Mouse (Mus musculus): ENCODE results near the gene Pfkfb3. TPM values are rescaled to one million over a fixed set of nuclear protein-coding genes. Genes with fewer than 3 reads are reported as not detected.

The Pfkfb3 gene
- 10 to 100 TPM; 27.5 to 30.0 TPM for total RNA-seq (2021)

DNA sequence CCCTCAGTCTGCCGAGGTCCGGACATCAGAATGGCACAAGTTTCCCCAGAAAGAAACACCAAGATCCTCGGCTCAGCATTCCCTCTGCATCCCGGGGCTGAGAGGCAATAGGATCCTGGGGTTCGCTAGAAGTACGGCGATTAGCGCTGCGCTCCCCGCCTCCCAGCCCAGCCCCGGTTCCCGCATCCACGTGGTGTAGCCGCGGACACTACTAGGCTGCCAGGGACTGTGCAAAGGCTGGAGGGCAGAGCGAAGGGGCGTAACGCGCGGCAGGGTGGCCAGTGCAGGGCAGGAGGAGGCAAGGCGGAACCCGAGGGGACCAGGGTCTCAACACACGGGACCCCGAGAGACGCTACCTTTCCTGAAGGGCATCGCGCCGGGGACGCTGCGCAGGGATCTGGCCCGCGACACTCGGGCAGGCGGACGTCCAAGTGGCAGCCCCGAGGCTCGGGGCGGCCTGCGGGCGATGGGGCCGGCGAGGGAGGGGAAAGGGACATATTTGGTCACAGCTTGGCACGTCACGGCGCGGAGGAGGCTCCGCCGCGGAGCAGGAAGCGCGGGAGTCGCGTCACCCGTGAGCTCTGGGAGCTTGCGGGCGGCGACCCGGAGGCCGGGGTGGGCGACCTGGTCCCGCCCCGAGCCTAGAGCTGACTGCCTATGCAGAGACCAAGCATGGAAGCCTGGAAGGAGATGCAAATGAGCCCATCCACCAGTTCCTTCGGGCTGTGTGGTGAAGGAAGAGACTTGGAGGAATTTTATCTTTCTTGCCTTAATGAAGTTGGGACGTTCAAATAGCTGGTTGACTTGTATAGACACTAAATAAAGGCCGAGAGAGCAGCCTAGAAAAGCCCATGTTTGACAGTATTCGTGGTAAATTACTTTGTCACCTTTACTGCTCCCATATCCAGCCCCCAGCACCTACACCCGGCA, at the start of gene Pfkfb3:
TSS of gene Pfkfb3 (minus strand) at position 607 of the 930 bp plus-strand sequence.
- peak; percentile 65 to 69 for DNase-seq (ENCODE audit: low spot score in 2 of 2)
- intact Hi-C loops (cut with DNase I), result no loop called here

DNA sequence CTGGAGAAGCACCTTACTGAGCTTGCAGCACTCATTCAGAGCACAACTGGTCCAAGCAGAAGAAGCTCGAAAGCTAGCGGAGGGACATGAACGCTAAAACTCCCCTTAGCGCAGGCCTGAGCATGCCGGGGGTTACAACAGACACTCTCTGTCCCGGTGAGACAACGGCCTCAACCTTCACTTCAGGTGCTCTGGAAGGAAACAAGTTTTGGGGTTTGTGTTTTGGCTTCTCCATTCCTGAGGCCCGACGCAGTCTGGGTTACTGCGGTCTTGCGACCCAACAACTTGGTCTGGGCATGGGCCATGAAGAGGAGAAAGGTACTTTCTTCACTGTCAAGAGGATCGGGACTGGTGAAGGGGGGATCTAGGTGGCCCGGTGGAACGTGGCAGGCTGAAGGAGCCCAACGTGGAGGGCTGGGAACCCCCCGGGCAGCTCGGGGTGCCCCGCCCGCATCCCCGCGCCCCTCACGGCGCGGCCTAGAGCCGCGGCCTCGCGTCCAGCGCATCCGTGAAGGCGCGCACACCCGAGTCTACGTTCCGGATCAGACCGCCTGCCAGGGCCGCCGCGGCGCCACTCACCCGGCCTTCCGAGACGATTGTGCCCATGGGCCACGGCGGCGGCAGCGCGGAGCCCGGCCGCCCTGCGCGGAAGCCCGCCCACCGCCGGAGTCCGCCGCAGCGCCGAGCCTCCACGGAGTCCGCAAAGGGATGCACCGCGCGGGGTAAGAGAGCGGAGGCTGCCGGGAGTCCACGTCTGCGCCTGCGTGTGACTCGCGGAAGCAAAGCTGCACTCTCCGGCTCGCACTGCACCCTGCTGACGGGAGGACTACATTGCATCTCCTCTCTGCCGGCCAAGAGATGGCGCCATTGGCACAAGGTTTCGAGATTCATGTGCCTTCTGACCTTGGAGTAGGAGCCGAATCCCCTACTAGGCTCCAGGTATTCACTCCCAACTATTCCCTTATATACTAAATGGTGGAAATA, 48.9 kb upstream of the Pfkfb3 start:
- DNase-seq (ENCODE audit: low spot score in 2 of 2), result peak; percentile 95 to 97
- intact Hi-C loops (cut with DNase I), result loop anchor here (1.0 to 5.0 kb wide), 3 partner anchors 62 to 175 kb away; partner anchors contain the start of genes Ankrd16 and Fbh1

DNA sequence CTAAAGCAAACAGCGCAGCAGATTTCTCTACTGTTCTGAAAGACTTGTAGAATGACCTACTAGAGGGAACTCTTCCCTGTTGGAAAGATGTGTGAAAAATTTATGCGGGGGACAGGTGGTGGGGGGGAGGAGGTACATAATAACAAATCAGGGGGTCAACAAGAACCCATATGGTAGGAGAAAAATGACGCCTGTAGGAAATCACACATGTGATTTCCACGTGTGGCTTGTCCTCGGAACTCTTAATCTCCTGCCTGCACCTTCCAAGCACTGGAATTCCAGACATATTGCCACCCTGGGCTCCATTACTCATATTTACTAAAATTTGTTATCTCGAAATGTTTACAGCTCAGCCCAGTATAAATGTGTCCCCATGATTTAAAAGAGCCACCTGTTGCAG, 47.9 kb upstream of the Pfkfb3 start:
- intact Hi-C loops (cut with DNase I), result loop anchor here (2.0 to 5.0 kb wide), 2 partner anchors 87 to 176 kb away; partner anchors contain the start of genes Ankrd16 and Fbh1
- DNase-seq (ENCODE audit: low spot score in 2 of 2), result no peak

DNA sequence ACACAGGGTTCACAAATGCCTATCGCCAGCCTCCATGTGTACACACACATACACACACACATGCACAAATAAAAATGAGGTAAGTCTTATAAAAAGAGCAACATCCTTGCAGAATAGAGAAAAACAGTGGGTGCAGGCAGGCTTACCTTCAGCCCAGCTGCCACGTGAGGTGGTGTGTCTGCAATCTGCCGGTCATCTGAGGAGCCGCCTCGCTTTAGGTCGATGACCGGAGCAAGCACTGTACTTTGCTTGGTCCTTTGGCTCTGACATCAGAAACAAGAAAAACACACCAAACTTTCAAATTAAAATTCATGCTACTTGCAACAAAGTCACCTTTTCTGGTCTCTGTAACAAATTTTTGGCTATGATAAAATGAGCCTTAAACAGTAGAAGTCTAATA, 44.0 kb upstream of the Pfkfb3 start:
- intact Hi-C loops (cut with DNase I), result no loop called here
- no peak for DNase-seq (ENCODE audit: low spot score in 2 of 2)

DNA sequence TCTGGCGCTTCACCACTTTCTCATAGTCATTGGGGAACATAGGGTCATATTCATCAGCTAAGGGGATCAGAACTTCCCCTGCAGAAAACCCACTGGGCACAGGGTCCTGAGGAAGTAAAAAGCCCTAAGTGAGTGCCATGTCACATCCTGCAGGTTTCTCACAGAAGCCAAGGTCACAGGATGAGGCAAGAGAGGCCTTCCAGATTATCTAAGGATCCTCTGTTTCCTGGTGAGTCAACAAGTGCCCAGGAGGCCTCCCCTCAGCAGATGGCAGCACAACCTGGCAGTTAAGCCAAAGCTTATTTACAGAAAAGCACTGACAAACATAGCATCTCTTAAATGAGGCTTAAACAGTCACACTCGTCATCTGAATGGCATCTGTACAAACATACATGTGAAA, 42.8 kb upstream of the Pfkfb3 start:
- intact Hi-C loops (cut with DNase I), result no loop called here
- no peak for DNase-seq (ENCODE audit: low spot score in 2 of 2)

GRCm38 (mm10) chr2:11587996-11588395, 34.1 kb upstream of the Pfkfb3 start:
- intact Hi-C loops (cut with DNase I), result no loop called here
- no peak for DNase-seq (ENCODE audit: low spot score in 2 of 2)

GRCm38 (mm10) chr2:11579399-11579798, 25.5 kb upstream of the Pfkfb3 start:
- intact Hi-C loops (cut with DNase I), result no loop called here
- peak in 1 of 2 experiments; percentile 29 for DNase-seq (ENCODE audit: low spot score in 2 of 2)

DNA sequence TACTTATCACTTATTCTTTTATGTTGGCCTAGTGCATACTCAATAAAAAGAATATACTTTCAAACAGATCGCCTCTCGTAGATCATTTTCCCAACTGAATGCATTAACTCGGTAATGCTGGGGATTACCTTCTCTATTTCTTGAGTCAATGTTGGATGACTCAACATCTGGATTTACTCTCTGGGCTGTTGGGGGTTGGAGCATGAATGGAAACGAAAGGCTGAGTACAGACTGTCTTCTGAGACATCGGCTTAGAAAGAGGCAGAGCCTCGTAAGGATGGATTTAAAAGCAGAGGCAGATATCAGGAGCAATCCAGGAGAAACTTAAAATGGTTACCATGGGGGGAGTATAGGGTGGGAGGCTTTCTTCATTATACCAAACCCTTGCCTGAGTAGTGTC, 24.3 kb upstream of the Pfkfb3 start:
- no peak for DNase-seq (ENCODE audit: low spot score in 2 of 2)
- intact Hi-C loops (cut with DNase I), result no loop called here

- DNase-seq (ENCODE audit: low spot score in 2 of 2), result no peak
- intact Hi-C loops (cut with DNase I), result no loop called here
These were observed 19.8 kb upstream of the Pfkfb3 start for GRCm38 (mm10) chr2:11573684-11574083.

- DNase-seq (ENCODE audit: low spot score in 2 of 2), result no peak
- intact Hi-C loops (cut with DNase I), result no loop called here
These were observed 17.2 kb upstream of the Pfkfb3 start for GRCm38 (mm10) chr2:11571004-11571535.

- DNase-seq (ENCODE audit: low spot score in 2 of 2), result no peak
- intact Hi-C loops (cut with DNase I), result no loop called here
These were observed 14.6 kb upstream of the Pfkfb3 start for GRCm38 (mm10) chr2:11568471-11568870.

GRCm38 (mm10) chr2:11567781-11568362, 14.0 kb upstream of the Pfkfb3 start:
- DNase-seq (ENCODE audit: low spot score in 2 of 2), result peak in 1 of 2 experiments; percentile 6
- intact Hi-C loops (cut with DNase I), result no loop called here

- intact Hi-C loops (cut with DNase I), result no loop called here
- no peak for DNase-seq (ENCODE audit: low spot score in 2 of 2)
These were observed 13.0 kb upstream of the Pfkfb3 start for GRCm38 (mm10) chr2:11566898-11567297.

DNA sequence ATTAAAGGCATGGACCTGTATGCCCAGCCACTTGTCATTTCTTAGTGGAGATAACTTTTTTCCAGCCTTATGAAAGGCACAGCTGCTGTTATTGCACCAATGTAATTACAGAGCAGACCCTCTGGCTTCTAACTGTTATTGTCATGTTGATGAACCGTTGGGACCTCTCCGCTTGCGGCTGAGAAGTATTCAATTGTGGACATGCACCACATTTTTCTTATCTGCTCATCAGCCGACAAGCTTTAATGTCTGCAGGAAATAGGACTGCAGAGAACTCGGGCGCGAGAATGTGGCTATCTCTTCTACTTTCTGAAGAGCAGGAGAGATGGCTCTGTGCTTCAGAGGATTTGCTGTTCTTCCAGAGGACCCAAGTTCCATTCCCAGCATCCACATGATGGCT, 12.4 kb upstream of the Pfkfb3 start:
- no peak for DNase-seq (ENCODE audit: low spot score in 2 of 2)
- intact Hi-C loops (cut with DNase I), result no loop called here

DNA sequence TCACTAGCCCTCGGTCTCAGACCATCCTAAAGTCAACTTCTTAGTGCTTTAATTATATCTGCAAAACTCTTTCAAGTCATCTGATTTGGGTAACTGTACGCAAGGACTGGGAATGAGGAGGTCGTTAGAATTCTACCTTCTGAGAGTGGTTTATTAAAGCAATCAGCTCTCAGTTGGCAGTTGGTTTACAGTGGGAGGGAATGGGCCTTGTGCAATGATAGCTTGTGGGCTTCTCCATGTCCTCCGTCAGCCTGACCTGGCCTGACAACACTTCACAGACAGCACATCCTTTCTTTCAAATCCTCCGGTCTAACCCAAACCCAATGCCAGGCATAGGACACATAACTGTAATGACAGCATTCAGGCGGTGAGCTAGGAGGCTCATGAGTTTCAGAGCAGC, 10.9 kb upstream of the Pfkfb3 start:
- intact Hi-C loops (cut with DNase I), result no loop called here
- no peak for DNase-seq (ENCODE audit: low spot score in 2 of 2)

DNA sequence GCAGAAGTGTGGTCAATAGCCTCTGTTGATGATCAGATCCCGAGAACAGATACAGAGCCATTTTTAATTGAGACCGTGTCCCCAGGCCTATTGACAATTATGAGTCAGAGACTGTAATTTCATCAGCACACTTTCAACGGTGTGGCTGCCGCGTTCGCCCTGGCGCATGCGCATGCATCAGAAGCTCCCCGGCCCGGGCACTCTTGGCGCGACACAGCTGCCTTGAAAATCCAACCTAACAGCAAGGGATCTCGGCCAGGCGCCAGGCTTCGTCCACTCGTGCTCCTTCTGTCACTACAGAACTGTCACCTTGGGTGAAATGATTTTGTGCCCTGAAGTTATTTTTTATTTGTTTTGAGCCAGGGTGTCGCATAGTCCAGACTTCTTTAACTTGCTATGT, 9.4 kb upstream of the Pfkfb3 start:
- no peak for DNase-seq (ENCODE audit: low spot score in 2 of 2)

DNA sequence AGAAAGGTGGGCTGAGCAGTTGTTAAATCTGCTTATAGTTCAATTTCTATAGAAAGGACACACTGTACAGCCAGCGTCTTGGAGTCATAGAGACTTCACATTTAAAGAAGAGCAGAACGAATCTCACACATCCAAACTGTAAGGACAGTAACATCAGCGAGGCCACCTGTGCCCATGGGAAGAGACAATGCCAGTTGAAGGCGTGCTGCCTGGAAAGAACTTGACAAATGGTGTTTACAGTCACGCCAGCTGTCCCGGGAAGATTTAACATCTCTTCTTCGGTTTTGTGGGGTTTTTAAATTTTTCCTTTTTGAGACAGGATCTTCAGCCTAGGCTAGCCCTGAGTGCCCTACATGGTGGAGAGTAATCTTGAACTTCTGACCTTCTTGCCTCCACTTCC, 4.8 kb upstream of the Pfkfb3 start:
- intact Hi-C loops (cut with DNase I), result no loop called here
- no peak for DNase-seq (ENCODE audit: low spot score in 2 of 2)

More for the DNA sequence above, 9.4 kb upstream of the Pfkfb3 start:
- intact Hi-C loops (cut with DNase I), result no loop called here

DNA sequence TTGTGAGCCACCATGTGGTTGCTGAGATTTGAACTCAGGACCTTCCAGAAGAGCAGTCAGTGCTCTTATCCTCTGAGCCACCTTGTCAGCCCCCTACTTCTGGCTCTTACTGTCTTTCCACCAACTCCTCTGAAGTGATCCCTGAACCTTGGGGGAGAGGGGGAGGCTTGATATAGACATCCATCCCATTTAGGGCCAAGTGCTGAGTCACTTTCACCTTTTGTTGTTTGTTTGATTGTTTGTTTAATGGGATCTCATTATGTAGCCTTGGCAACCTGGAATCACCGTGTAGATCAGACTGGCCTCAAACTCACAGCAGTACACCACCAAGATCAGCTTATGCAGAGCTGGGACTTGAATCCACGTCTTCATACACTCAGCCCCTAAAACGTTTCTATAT, 3.4 kb upstream of the Pfkfb3 start:
- no peak for DNase-seq (ENCODE audit: low spot score in 2 of 2)

GRCm38 (mm10) chr2:11555316-11555715, 1.4 kb upstream of the Pfkfb3 start:
- DNase-seq (ENCODE audit: low spot score in 2 of 2), result no peak
- intact Hi-C loops (cut with DNase I), result no loop called here

More for the DNA sequence above, 3.4 kb upstream of the Pfkfb3 start:
- intact Hi-C loops (cut with DNase I), result no loop called here
